Mouse (Mus musculus) splenic B cell, adult 2 months (primary cell): ENCODE measurements at regions not wholly inside any gene's neighbourhood (a gene's known extent, or its start where the extent isn't known, plus 50 kb on each side); places are given as distances from the start of the nearest gene placed in this dataset.

ENCODE experiments used
- DNase-seq: peaks from one replicate; pipeline ENCODE4 v3.0.0-alpha.2; 2011; ENCODE audit warnings: low read depth, low spot score
- H3K27me3 ChIP-seq: 2 replicates; pipeline ENCODE4 v1.6.1; 2012; ENCODE audit warnings: mild to moderate bottlenecking, low read length, moderate library complexity, mixed read lengths; ENCODE audit not compliant: control insufficient read depth, poor library complexity, insufficient read depth, severe bottlenecking
- H3K36me3 ChIP-seq: 2 replicates; pipeline ENCODE4 v1.6.1; 2012; ENCODE audit warnings: mild to moderate bottlenecking, low read length, moderate library complexity, mixed read lengths; ENCODE audit not compliant: control insufficient read depth, poor library complexity, insufficient read depth, severe bottlenecking

DNA sequence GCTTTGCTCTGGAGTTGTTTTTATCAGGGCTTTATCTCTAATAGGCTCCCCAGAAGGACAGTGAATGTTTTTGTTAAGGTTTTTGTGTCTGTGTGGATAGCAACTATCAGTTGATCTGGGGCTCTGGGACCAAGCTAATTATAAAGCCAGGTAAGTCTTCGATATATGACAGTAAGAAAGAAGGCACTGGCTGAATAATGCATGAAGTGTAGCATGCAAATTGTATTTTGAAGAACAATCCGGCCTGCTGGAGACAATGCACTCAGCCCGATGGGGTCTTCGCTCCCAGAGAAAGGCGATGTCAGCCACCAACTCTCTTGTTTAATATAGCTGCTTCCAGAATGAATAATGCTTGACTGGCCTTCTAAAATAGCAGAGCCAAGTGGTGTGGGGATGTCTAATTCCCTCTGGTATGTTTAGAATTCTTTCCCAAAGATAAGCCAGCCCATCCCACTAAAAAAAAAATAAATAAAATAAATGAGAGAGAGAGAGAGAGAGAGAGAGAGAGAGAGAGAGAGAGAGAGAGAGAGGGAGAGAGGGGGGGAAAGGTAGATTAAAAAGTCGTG lies 68.6 kb downstream of the Dad1 start:
- no peak for DNase-seq

DNA sequence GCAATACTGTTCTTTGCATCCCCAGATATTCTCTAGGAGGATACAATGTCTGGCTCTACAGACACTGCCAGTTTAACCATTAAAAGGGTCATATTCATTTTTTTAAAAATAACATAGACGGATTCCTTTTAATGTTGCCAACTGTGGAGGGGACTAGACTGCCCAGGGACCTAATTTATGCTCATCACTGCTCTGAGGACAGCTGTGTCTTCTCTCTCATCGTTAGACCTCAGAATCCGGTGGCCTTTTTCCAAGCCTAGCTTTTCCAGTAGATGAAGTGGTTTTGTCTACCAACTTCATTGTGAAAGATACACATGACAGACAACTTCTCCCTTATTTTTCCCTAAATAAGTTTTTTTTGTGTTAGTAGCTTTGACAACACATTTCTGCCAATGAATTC lies 70.0 kb downstream of the Dad1 start:
- H3K27me3 ChIP-seq, result no peaks in the 10 kb centered on the region
- DNase-seq, result no peak
- no peaks in the 10 kb centered on the region for H3K36me3 ChIP-seq

More for the DNA sequence above, 68.6 kb downstream of the Dad1 start:
- Histone ChIP-seq H3K36me3 (no peaks in the 10 kb centered on the region), H3K27me3 (no peaks in the 10 kb centered on the region)

DNA sequence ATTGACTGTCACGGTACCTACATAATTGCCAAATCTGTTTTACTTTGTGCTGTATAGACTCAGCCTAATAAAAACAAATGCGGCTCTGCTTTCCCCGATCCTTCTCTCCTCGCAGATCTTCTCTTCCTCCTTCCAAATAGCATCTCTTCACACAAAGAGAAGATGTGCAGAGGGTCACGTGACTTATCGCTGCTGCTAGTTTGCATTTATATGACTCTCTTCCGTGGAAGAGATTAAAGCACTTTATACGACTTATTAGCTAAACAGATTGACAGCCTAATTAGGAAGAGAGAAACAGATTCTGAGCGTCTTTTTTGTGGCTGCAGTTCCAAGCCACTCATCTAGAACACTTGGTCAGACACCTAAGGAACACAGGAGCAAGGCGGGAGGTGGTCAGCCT lies 71.1 kb downstream of the Dad1 start:
- DNase-seq, result no peak
- H3K36me3 ChIP-seq, result no peaks in the 10 kb centered on the region

DNA sequence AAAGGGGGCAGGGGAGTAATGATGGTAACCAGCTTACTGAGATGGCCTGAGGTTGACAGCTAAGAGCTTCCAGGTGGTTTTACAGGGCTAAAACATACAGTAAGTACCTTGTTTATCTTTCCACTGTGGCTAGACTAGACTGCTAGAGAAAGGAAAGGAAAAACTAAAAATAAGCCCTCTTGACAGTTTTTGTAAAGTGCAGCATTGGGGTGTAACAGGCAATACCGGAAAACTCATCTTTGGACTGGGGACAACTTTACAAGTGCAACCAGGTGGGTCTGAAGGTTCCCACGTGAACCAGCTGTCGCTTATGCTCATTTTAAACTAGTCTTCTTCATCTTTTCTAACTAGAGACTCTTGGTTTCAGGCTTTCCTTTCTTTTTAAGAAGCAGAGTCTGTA lies 72.6 kb downstream of the Dad1 start:
- DNase-seq, result no peak
- H3K27me3 ChIP-seq, result no peaks in the 10 kb centered on the region

More for the DNA sequence above, 71.1 kb downstream of the Dad1 start:
- no peaks in the 10 kb centered on the region for H3K27me3 ChIP-seq

DNA sequence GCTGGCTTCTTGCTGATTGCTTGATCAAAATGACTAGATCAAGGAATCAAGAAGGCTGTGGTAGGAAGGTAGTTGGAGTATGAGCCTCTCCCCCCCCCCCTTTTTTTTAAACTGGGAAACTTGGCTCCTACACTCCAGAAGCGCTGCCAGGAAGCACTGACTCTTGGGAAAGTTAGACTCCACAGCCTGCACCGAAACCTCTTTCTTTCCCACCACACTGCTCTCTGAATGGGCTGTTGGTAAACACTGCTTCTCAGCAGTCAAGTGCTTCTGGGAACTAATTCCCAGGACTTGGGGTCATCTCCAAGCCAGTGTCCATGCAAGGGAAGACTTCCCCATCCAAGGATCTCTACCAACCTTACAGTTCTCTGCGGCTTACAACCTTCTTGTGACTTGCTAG lies 73.2 kb downstream of the Dad1 start:
- no peak for DNase-seq
- Histone ChIP-seq H3K27me3 (no peaks in the 10 kb centered on the region), H3K36me3 (no peaks in the 10 kb centered on the region)

More for the DNA sequence above, 72.6 kb downstream of the Dad1 start:
- H3K36me3 ChIP-seq, result no peaks in the 10 kb centered on the region

DNA sequence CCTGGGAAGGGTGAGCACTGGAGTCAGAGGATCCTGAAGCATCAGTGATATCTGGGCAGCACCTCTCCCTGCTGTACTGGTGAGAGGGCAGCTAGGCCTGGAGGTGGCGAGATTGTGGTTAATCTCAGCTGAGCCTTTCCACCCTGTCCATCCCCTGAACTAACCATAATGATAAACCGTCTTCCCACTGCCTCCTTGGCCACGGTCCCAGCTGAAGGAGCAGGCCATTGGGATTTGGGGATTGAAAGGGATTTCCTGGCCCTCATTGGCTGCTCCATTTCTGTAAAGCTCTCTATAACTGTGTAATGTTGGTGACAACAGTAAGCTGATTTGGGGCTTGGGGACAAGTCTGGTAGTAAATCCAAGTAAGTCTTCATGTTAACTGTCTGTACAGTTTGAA lies 73.6 kb downstream of the Dad1 start:
- DNase-seq, result no peak
- H3K36me3 ChIP-seq, result no peaks in the 10 kb centered on the region
- no peaks in the 10 kb centered on the region for H3K27me3 ChIP-seq

DNA sequence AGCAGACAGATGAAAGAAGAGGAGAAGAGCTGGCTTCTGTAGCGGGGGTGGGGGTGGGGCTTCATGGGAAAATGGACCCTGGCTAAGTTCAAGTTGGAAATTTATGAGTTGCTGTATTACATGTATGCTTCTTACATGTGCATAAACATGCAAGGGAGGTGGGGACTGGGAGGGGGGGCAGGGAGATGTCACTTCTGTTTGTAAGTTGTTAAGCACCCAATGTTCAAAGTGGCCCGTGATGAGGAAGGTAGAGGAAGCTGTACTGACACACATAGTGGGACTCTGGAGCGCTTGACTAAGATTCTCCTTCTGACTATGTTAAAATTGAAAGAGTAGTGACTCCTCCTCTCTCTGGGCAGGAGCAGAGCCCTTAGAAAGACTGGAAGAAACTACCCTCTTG lies 75.0 kb downstream of the Dad1 start:
- H3K36me3 ChIP-seq, result no peaks in the 10 kb centered on the region
- DNase-seq, result no peak
- no peaks in the 10 kb centered on the region for H3K27me3 ChIP-seq

DNA sequence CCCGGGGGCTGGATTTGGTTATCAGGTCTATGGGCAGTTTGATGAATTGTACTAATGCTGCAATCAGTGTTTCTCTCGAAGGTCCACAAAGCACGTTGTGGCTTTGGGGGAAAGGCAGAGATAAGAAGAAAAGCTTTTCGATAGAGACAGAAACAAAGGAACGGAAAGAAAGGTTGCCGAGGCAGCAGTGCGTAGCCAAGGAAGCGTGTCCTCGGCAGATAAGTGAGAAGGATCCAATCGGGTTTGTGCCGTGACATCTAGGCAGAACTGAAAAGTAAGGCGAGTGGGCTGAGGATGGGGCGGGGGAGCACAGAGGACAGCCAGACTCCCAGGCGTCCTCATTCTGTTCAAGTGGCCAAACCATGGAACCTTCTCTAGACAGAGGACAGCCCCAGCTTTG lies 77.4 kb downstream of the Dad1 start:
- Histone ChIP-seq H3K27me3 (no peaks in the 10 kb centered on the region), H3K36me3 (no peaks in the 10 kb centered on the region)
- no peak for DNase-seq

DNA sequence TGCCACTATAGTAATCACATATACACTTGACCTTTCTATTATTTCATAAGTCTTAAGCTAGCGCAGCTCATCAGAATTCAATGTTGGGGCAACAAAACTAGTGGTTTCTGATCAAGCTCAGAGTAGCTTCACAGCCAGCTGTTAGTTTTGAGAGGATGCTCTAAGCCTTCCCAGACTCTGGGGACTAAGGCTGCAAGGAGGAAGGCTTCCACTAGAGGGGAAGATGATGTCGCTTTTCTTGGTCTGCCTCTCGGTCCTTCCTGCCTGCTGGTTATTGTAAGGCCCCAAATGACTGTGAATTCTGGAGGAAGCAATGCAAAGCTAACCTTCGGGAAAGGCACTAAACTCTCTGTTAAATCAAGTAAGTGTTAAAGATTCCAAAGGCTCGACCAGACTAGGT lies 78.4 kb downstream of the Dad1 start:
- no peaks in the 10 kb centered on the region for H3K36me3 ChIP-seq
- DNase-seq, result no peak
- H3K27me3 ChIP-seq, result no peaks in the 10 kb centered on the region

DNA sequence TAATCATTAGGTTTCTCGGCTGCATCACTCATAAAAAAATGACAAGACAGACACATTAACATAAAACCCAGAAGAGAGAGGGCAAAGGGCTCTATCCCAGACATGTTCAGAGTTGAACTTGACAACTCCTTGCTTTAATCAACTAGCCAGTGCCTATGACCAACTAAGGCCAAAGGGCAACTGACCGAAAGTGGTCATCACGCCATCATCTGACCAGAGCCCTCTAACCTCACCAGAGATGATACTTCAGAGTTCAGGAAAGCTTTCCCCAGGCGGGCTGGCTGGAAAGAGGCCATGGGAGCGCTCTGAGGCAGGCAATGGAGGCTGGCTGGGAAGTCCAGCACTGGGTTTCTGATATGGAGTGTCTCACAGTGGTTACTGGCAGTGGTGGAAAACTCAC lies 80.6 kb downstream of the Dad1 start:
- DNase-seq, result no peak
- no peaks in the 10 kb centered on the region for H3K36me3 ChIP-seq
- no peaks in the 10 kb centered on the region for H3K27me3 ChIP-seq

DNA sequence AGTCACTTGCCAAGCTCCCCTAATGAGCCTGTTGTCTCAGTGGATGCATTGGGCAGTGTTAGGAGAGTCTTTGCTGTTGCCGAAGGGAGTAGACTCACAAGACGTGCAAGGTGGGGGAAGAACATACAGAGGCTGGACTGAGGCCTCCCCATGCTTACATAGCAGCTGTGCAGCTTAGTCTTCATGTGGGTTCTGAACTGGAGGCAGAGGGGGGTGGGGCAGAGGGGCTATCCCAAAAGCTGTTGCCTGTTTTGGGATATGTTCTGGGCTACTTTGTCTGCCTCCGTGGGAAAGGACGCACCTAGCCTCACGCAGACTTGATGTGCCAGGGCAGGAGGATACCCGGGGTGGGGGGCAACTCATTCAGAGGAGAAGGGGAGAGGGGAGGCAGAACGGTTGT lies 84.7 kb downstream of the Dad1 start:
- H3K27me3 ChIP-seq, result no peaks in the 10 kb centered on the region
- DNase-seq, result no peak
- H3K36me3 ChIP-seq, result no peaks in the 10 kb centered on the region

DNA sequence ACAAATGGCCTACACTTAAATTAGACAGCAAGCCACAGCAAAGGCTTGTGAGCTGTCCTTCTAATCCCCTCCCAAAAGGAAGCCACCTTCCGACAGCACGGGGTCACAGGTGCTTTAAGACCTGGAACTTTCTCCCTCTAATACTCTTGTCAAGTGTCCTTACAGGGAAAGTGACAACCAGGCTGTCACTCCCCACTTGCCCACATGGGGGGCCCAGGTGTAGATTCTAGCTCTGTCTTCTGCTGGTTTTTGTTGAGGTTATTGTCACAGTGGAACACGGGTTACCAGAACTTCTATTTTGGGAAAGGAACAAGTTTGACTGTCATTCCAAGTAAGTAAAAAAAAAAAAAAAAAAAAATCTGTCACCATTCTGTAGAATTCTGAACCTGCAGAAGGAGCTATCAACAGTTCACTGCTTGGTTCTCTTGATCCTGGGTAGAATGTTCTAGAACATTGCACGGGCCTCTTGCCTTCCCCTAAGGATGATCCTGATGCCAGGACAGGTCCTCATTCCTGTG lies 85.4 kb downstream of the Dad1 start:
- peak; percentile 28 for DNase-seq
- H3K36me3 ChIP-seq, result no peaks in the 10 kb centered on the region

DNA sequence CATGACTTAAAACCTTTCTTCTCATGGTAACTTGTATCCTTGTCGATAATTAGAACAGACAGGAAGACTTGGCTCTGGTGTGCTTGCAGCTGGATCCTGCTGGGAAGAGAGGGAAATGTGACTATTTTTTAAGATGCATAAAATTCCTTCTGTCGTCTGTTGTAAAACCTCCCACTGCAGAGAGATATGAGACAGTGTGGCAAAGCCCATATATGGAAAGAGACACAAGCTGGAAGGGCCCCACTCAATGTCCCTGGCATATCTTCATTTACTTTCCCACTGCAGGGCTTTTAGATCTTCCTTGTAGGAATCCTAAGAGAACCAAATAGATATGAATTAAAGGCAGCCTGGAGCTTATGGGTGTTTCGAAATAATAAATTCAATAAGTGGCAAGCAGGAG lies 87.8 kb downstream of the Dad1 start:
- no peak for DNase-seq
- Histone ChIP-seq H3K27me3 (no peaks in the 10 kb centered on the region), H3K36me3 (no peaks in the 10 kb centered on the region)

More for the DNA sequence above, 85.4 kb downstream of the Dad1 start:
- no peaks in the 10 kb centered on the region for H3K27me3 ChIP-seq

DNA sequence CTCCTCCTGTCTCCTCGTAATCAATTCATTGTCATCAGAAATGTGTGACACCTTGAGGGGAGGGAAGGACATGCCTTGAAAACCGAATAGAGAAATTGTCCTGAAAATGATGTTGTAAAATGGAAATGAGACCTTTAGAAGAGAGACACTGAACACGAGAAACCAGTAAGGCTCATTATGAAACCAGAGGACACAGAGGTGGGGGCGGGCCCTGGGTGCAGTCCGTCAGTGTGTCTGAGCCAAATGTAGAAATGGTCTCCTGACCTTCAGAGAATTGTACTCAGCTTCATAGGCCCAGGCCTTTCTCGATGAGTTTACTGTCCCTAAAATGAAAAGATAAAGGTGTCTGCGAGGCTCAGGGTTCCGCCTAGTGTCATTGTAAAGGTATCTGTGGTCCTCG lies 89.0 kb downstream of the Dad1 start:
- no peak for DNase-seq
- Histone ChIP-seq H3K36me3 (no peaks in the 10 kb centered on the region), H3K27me3 (no peaks in the 10 kb centered on the region)

DNA sequence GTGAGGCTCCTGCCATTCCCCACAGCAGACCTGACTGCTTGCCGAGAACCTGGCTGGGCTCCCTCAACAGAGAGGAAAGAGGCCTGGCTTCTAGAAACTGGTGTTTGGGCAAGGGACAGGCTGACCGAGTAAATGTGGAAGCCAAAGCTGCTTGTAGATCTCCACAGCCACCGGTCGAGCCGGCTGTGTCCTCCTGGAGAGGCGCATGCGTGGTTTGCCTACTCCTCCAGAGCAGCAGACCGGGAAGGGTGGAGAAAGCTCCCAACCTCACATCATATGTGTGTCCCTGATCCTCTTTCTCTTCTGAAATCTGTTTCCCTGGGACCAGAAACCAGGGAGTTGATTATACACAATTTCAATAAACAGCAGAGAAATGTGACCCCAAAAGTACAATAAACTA lies 92.0 kb downstream of the Dad1 start:
- no peaks in the 10 kb centered on the region for H3K27me3 ChIP-seq
- no peak for DNase-seq
- no peaks in the 10 kb centered on the region for H3K36me3 ChIP-seq

DNA sequence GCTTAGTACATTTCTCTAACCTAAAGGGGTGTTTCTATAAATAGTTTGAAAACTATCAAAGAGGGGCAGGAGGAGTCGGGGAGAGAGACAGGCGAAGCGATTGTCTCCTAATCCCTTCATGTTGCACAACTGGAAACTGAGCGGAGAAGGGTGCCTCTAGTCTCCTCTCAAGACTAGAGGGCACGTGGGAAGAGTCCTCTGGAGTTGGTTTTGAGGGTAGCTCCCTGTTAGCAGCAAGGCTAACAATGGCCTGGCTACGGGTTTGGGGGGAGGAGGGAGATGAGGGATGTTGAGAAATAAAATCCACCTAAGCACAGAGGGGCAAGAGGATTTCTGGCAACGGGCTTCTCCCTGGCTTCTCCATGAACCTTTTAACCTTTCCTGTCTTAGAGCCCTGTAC lies 92.7 kb downstream of the Dad1 start:
- Histone ChIP-seq H3K27me3 (no peaks in the 10 kb centered on the region), H3K36me3 (no peaks in the 10 kb centered on the region)
- DNase-seq, result no peak
